Mouse (Mus musculus): ENCODE measurements around the gene Slc22a23.

- no peak for TF ChIP-seq CTCF (IDR thresholded peaks at IDR 0.05; ENCODE audit: low read depth)
- no peak for TF ChIP-seq EP300 (IDR thresholded peaks at IDR 0.05; ENCODE audit: low read depth)
Measured at GRCm38 (mm10) chr13:34378926-34379325, 33.9 kb upstream of the Slc22a23 start.

Measured in liver, embryonic 14.5 days (tissue).